Mouse (Mus musculus): ENCODE data around the gene Lamp1. TPM values are rescaled to one million over a fixed set of nuclear protein-coding genes. Genes with fewer than 3 reads are reported as not detected.
"Not testable (repeated sequence)": the region's sequence is repeated elsewhere in the genome, so short reads cannot be mapped to it uniquely, and the experiment has no call there.

Gene Lamp1
- 299 and 302 TPM in 2 replicates for polyA plus RNA-seq (2015; fragmentation: Nextera tagmentation; extraction: Ambion mirVana)

GRCm38 (mm10) chr8:13158718-13159376 is at the start of gene Lamp1:
Lamp1 (plus strand) TSS chr8:13159161.
- under 1% methylated on average over 40 of the region's 50 CpGs for WGBS
- Histone ChIP-seq H3K9ac (peak within 1 kb of the TSS; percentile 79), H3K9me3 (replicated peaks) (no peaks in the 10 kb centered on the region), H3K4me3 (replicated peaks) (peak within 1 kb of the TSS; percentile 100), H3K4me2 (peak within 1 kb of the TSS; percentile 83), H3K36me3 (0 out of 2 replicates have a peak, but pooled peaks cover 4% of the 10 kb centered on the region), H3K27ac (peak within 1 kb of the TSS; percentile 73), H3K4me1 (peaks cover 19% of the 10 kb centered on the region), H3K27me3 (no peaks in the 10 kb centered on the region)
- ATAC-seq (replicated peaks; ENCODE audit: low FRiP score): peak; percentile 97

GRCm38 (mm10) chr8:13109416-13109960 is 49.5 kb upstream of the Lamp1 start:
- WGBS: 63% methylated on average over 1 of the region's 1 CpGs

GRCm38 (mm10) chr8:13111917-13112316 is 47.0 kb upstream of the Lamp1 start:
- Histone ChIP-seq H3K9ac (no peak overlapping the region), H3K27ac (no peak overlapping the region), H3K4me2 (no peak overlapping the region), H3K4me3 (replicated peaks) (no peak overlapping the region), H3K4me1 (peaks cover 17% of the 10 kb centered on the region), H3K36me3 (peaks cover 46% of the 10 kb centered on the region), H3K27me3 (no peaks in the 10 kb centered on the region), H3K9me3 (replicated peaks) (no peaks in the 10 kb centered on the region)
- no peak for ATAC-seq (replicated peaks; ENCODE audit: low FRiP score)
- WGBS: 89% methylated on average over 11 of the region's 11 CpGs

More at GRCm38 (mm10) chr8:13109416-13109960, 49.5 kb upstream of the Lamp1 start:
- no peaks in the 10 kb centered on the region for H3K27me3 ChIP-seq
- peaks cover 33% of the 10 kb centered on the region for H3K36me3 ChIP-seq
- H3K4me3 ChIP-seq (replicated peaks): no peak overlapping the region
- H3K9me3 ChIP-seq (replicated peaks): no peaks in the 10 kb centered on the region
- no peak for ATAC-seq (replicated peaks; ENCODE audit: low FRiP score)
- H3K9ac ChIP-seq: no peak overlapping the region
- no peak overlapping the region for H3K27ac ChIP-seq
- peaks cover 26% of the 10 kb centered on the region for H3K4me1 ChIP-seq
- H3K4me2 ChIP-seq: no peak overlapping the region

- 89% methylated on average over 4 of the region's 4 CpGs for WGBS
- H3K4me3 ChIP-seq (replicated peaks): no peak overlapping the region
- no peak overlapping the region for H3K9ac ChIP-seq
- no peak overlapping the region for H3K4me2 ChIP-seq
- no peaks in the 10 kb centered on the region for H3K9me3 ChIP-seq (replicated peaks)
- H3K4me1 ChIP-seq: peaks cover 7% of the 10 kb centered on the region
- H3K27ac ChIP-seq: no peak overlapping the region
- no peak for ATAC-seq (replicated peaks; ENCODE audit: low FRiP score)
- no peaks in the 10 kb centered on the region for H3K27me3 ChIP-seq
- H3K36me3 ChIP-seq: peaks cover 47% of the 10 kb centered on the region
Measured at GRCm38 (mm10) chr8:13113232-13113631, 45.7 kb upstream of the Lamp1 start.

- ATAC-seq (replicated peaks; ENCODE audit: low FRiP score): no peak
- no peaks in the 10 kb centered on the region for H3K27me3 ChIP-seq
- H3K9me3 ChIP-seq (replicated peaks): no peaks in the 10 kb centered on the region
- no peak overlapping the region for H3K27ac ChIP-seq
- no peak overlapping the region for H3K9ac ChIP-seq
- no peak overlapping the region for H3K4me3 ChIP-seq (replicated peaks)
- WGBS: 95% methylated on average over 2 of the region's 2 CpGs
- no peaks in the 10 kb centered on the region for H3K4me1 ChIP-seq
- no peak overlapping the region for H3K4me2 ChIP-seq
- peaks cover 70% of the 10 kb centered on the region for H3K36me3 ChIP-seq
Measured at GRCm38 (mm10) chr8:13117096-13117495, 41.9 kb upstream of the Lamp1 start.

GRCm38 (mm10) chr8:13118516-13118915 is 40.4 kb upstream of the Lamp1 start:
- Histone ChIP-seq H3K27me3 (no peaks in the 10 kb centered on the region), H3K27ac (no peak overlapping the region), H3K4me3 (replicated peaks) (no peak overlapping the region), H3K36me3 (peaks cover 72% of the 10 kb centered on the region), H3K4me2 (no peak overlapping the region), H3K9ac (no peak overlapping the region), H3K9me3 (replicated peaks) (no peaks in the 10 kb centered on the region), H3K4me1 (no peaks in the 10 kb centered on the region)
- ATAC-seq (replicated peaks; ENCODE audit: low FRiP score): no peak
- 94% methylated on average over 3 of the region's 3 CpGs for WGBS

- Histone ChIP-seq H3K9ac (no peak overlapping the region), H3K27me3 (no peaks in the 10 kb centered on the region), H3K4me2 (no peak overlapping the region), H3K27ac (no peak overlapping the region), H3K9me3 (replicated peaks) (no peaks in the 10 kb centered on the region), H3K36me3 (peaks cover 75% of the 10 kb centered on the region), H3K4me1 (no peaks in the 10 kb centered on the region), H3K4me3 (replicated peaks) (no peak overlapping the region)
- no peak for ATAC-seq (replicated peaks; ENCODE audit: low FRiP score)
- WGBS: 92% methylated on average over 7 of the region's 7 CpGs
Measured at GRCm38 (mm10) chr8:13120882-13121665, 37.9 kb upstream of the Lamp1 start.

GRCm38 (mm10) chr8:13122887-13123421 is 36.0 kb upstream of the Lamp1 start:
- no peak overlapping the region for H3K9ac ChIP-seq
- H3K36me3 ChIP-seq: peaks cover 87% of the 10 kb centered on the region
- no peaks in the 10 kb centered on the region for H3K4me1 ChIP-seq
- H3K9me3 ChIP-seq (replicated peaks): no peaks in the 10 kb centered on the region
- H3K27ac ChIP-seq: no peak overlapping the region
- no peak overlapping the region for H3K4me3 ChIP-seq (replicated peaks)
- no peaks in the 10 kb centered on the region for H3K27me3 ChIP-seq
- no peak for ATAC-seq (replicated peaks; ENCODE audit: low FRiP score)
- WGBS: 93% methylated on average over 7 of the region's 7 CpGs
- H3K4me2 ChIP-seq: no peak overlapping the region

GRCm38 (mm10) chr8:13124897-13125296 is 34.1 kb upstream of the Lamp1 start:
- Histone ChIP-seq H3K4me3 (replicated peaks) (no peak overlapping the region), H3K27ac (no peak overlapping the region), H3K36me3 (peaks cover 87% of the 10 kb centered on the region), H3K9ac (no peak overlapping the region), H3K4me2 (no peak overlapping the region), H3K9me3 (replicated peaks) (no peaks in the 10 kb centered on the region), H3K27me3 (no peaks in the 10 kb centered on the region), H3K4me1 (no peaks in the 10 kb centered on the region)
- 91% methylated on average over 8 of the region's 8 CpGs for WGBS
- ATAC-seq (replicated peaks; ENCODE audit: low FRiP score): no peak

- not testable (repeated sequence) for H3K4me2 ChIP-seq; ATAC-seq (replicated peaks; ENCODE audit: low FRiP score); H3K9me3 ChIP-seq (replicated peaks); H3K27ac ChIP-seq; H3K9ac ChIP-seq; H3K4me3 ChIP-seq (replicated peaks); H3K4me1 ChIP-seq; H3K27me3 ChIP-seq
- peaks cover 99% of the 10 kb centered on the region for H3K36me3 ChIP-seq
- 73% methylated on average over 9 of the region's 9 CpGs for WGBS
Measured at GRCm38 (mm10) chr8:13132220-13132619, 26.7 kb upstream of the Lamp1 start.

GRCm38 (mm10) chr8:13139641-13140182 is 19.2 kb upstream of the Lamp1 start:
- H3K4me2 ChIP-seq: no peak overlapping the region
- no peaks in the 10 kb centered on the region for H3K27me3 ChIP-seq
- no peaks in the 10 kb centered on the region for H3K9me3 ChIP-seq (replicated peaks)
- WGBS: 94% methylated on average over 6 of the region's 6 CpGs
- no peak overlapping the region for H3K27ac ChIP-seq
- H3K4me1 ChIP-seq: no peaks in the 10 kb centered on the region
- H3K9ac ChIP-seq: no peak overlapping the region
- H3K4me3 ChIP-seq (replicated peaks): no peak overlapping the region
- ATAC-seq (replicated peaks; ENCODE audit: low FRiP score): no peak
- peaks cover 99% of the 10 kb centered on the region for H3K36me3 ChIP-seq

- Histone ChIP-seq H3K4me2 (no peak overlapping the region), H3K4me1 (no peaks in the 10 kb centered on the region)
Measured at GRCm38 (mm10) chr8:13141681-13142080, 17.3 kb upstream of the Lamp1 start.

More at GRCm38 (mm10) chr8:13141681-13142080, 17.3 kb upstream of the Lamp1 start:
- ATAC-seq (replicated peaks; ENCODE audit: low FRiP score): no peak
- 87% methylated on average over 5 of the region's 5 CpGs for WGBS
- peaks cover 99% of the 10 kb centered on the region for H3K36me3 ChIP-seq
- H3K27me3 ChIP-seq: no peaks in the 10 kb centered on the region
- no peak overlapping the region for H3K4me3 ChIP-seq (replicated peaks)
- H3K9me3 ChIP-seq (replicated peaks): no peaks in the 10 kb centered on the region
- no peak overlapping the region for H3K27ac ChIP-seq
- no peak overlapping the region for H3K9ac ChIP-seq

Data from kidney, embryonic 15.5 days (tissue).